Mouse (Mus musculus) heart, embryonic 14.5 days (tissue): Measurements from ENCODE around the gene Mrpl54. TPM values are rescaled to one million over a fixed set of nuclear protein-coding genes. Genes with fewer than 3 reads are reported as not detected.

Source experiments
- ATAC-seq: fragments of 200-750 bp; cut with Nextera tagmentation; 2 replicates; pipeline ENCODE4 v1.8.0; 2017; ENCODE audit warnings: low read depth, moderate TSS enrichment; ENCODE audit not compliant: insufficient number of reproducible peaks, insufficient read depth, low FRiP score
- H3K27ac ChIP-seq, 2 experiments: fragments of 200-500 bp in 1 of 2; fragments of 300-500 bp in 1 of 2; sonication (generic) in 1 of 2; replicated peaks in 1 of 2; 2 replicates each; pipeline ENCODE4 v1.5.1; 2012 to 2014; ENCODE audit warnings: low read depth in 2 of 2, low read length in 2 of 2, control low read depth in 1 of 2, mild to moderate bottlenecking in 1 of 2, mixed read lengths in 1 of 2; ENCODE audit not compliant: control insufficient read depth in 1 of 2, insufficient read depth in 1 of 2
- H3K27me3 ChIP-seq: fragments of 300-500 bp; sonication (generic); 2 replicates; pipeline ENCODE4 v1.6.1; 2014; ENCODE audit warnings: mild to moderate bottlenecking, low read length, control low read depth; ENCODE audit not compliant: control insufficient read depth, insufficient read depth
- H3K36me3 ChIP-seq: fragments of 300-500 bp; sonication (generic); 2 replicates; pipeline ENCODE4 v1.6.1; 2014; ENCODE audit warnings: mild to moderate bottlenecking, control low read depth, low read length, mixed read lengths; ENCODE audit not compliant: control insufficient read depth, insufficient read depth
- H3K4me1 ChIP-seq, 2 experiments: fragments of 200-500 bp in 1 of 2; fragments of 300-500 bp in 1 of 2; sonication (generic) in 1 of 2; 2 replicates each; pipeline ENCODE4 v1.6.1; 2012 to 2014; ENCODE audit warnings: low read length in 2 of 2, control low read depth in 1 of 2, mixed read lengths in 1 of 2; ENCODE audit not compliant: control insufficient read depth in 2 of 2, insufficient read depth in 2 of 2
- H3K4me2 ChIP-seq: fragments of 300-500 bp; sonication (generic); 2 replicates; pipeline ENCODE4 v1.6.1; 2014; ENCODE audit warnings: mild to moderate bottlenecking, low read length
- H3K4me3 ChIP-seq, 2 experiments: fragments of 200-500 bp in 1 of 2; fragments of 300-500 bp in 1 of 2; sonication (generic) in 1 of 2; 2 replicates each; pipeline ENCODE4 v1.5.1; 2012 to 2014; ENCODE audit warnings: low read length in 2 of 2, mild to moderate bottlenecking in 2 of 2, control low read depth in 1 of 2, low read depth in 1 of 2, moderate library complexity in 1 of 2; ENCODE audit not compliant: control insufficient read depth in 1 of 2, insufficient read depth in 1 of 2
- H3K9ac ChIP-seq: fragments of 300-500 bp; sonication (generic); 2 replicates; pipeline ENCODE4 v1.6.1; 2014; ENCODE audit warnings: mild to moderate bottlenecking, low read length
- H3K9me3 ChIP-seq: fragments of 300-500 bp; sonication (generic); 2 replicates; pipeline ENCODE4 v1.6.1; 2016; ENCODE audit warnings: low read length, control low read depth; ENCODE audit not compliant: control insufficient read depth
- WGBS: fragments of 180-500 bp; shearing (Covaris S2); extraction: QIAGEN DNeasy Blood & Tissue Kit; methylation state at CpG from one replicate; pipeline ENCODE4 v1.1.7; 2014; 5-methylcytosine and 5-hydroxymethylcytosine counted together
- polyA plus RNA-seq: library from polyadenylated mRNA; unstranded; fragments of >200 nt; fragmentation: Nextera tagmentation; extraction: Ambion mirVana; gene quantifications from 2 replicates; pipeline ENCODE4 v1.2.1, GENCODE M21; 2014

Mrpl54 gene
- polyA plus RNA-seq, 1 experiment from 2014 or later, result 298 TPM

GRCm38 (mm10) chr10:81287513-81288157, 20.9 kb upstream of the Mrpl54 start:
- Histone ChIP-seq H3K4me3 (no peak overlapping the region), H3K27me3 (peaks cover 64% of the 10 kb centered on the region), H3K36me3 (no peaks in the 10 kb centered on the region), H3K4me2 (no peak overlapping the region), H3K9me3 (no peaks in the 10 kb centered on the region), H3K4me1 (peaks cover 3 to 7% of the 10 kb centered on the region in 2 experiments; a peak in 2 of 4 replicates), H3K27ac (no peak overlapping the region), H3K9ac (no peak overlapping the region)
- 55% methylated on average over 8 of the region's 8 CpGs for WGBS
- no peak for ATAC-seq

- 39% methylated on average over 6 of the region's 6 CpGs for whole genome bisulfite sequencing
- no peak overlapping the region for H3K27ac ChIP-seq
- ATAC-seq, result no peak
These were observed 19.9 kb upstream of the Mrpl54 start for GRCm38 (mm10) chr10:81286586-81286985.

DNA sequence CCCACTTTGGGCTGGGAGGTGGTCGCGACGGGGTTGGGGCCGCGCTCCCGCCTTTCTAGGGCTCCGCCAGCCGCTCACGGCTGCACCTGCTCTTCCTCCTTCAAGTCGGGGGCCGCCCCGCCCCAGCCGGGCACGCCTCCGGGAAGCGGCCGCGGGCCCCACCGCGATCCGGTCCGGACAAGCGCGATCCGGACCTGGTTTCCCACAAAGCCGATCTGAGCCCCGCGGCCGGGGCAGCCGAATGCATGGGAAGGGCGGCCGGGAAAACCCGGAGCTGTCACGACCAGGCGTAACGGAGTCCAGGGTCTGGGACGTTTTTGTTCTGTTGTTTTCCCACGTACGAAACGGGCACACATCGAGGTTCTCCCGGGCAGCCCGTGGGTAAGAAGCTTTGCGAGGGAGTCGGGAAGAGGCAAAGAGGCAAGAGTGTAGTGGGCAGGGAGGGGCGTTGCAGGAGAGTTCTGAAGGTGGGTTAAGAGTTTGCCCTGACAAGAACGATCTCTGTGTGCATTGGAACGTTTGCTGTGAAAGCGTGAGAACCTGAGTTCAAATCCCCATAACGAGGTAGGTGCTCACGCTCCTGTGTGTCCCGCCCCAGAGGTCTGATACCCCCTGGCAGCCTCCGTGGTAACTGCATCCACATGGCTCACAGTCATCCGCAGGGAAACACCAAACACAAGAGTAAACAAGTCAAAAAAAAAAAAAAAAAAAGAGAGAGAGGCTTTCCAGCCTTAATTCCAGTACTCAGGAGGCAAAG, 19.1 kb upstream of the Mrpl54 start:
- Histone ChIP-seq H3K9ac (peak overlapping the region; percentile 64), H3K9me3 (no peaks in the 10 kb centered on the region), H3K27me3 (peaks cover 63% of the 10 kb centered on the region), H3K4me1 (peaks cover 3 to 7% of the 10 kb centered on the region in 2 experiments; a peak in 2 of 4 replicates), H3K4me2 (peak overlapping the region; percentile 84), H3K4me3 (peak overlapping the region; percentile 52 to 54), H3K27ac (no peak overlapping the region), H3K36me3 (no peaks in the 10 kb centered on the region)
- 2% methylated on average over 53 of the region's 54 CpGs for WGBS
- peak; percentile 68 for ATAC-seq

More at GRCm38 (mm10) chr10:81286586-81286985, 19.9 kb upstream of the Mrpl54 start:
- H3K4me2 ChIP-seq, result no peak overlapping the region
- no peak overlapping the region for H3K4me3 ChIP-seq
- peaks cover 3 to 7% of the 10 kb centered on the region in 2 experiments; a peak in 2 of 4 replicates for H3K4me1 ChIP-seq
- no peaks in the 10 kb centered on the region for H3K36me3 ChIP-seq
- no peaks in the 10 kb centered on the region for H3K9me3 ChIP-seq
- H3K27me3 ChIP-seq, result peaks cover 66% of the 10 kb centered on the region
- no peak overlapping the region for H3K9ac ChIP-seq

DNA sequence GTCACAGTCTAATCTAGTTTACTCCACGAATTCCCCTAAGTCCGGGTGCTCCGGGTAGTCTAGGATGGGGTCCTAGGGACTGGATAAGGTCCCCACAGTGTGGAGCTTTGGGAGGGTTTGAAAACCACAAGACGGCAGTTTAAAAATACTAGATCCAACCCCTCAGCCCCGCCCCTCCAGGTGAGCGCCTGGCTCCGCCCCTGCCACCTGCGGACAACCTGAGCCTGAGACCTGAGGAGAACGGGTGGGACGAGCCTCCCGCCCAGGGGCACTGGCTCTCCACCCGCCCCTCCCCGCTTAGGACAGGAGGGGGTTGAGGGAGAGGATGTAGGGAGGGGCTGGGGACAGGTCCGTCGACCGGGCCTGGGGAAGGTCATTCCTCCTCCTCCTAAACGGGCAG, 18.0 kb upstream of the Mrpl54 start:
- ATAC-seq, result no peak
- H3K9me3 ChIP-seq, result no peaks in the 10 kb centered on the region
- peaks cover 63% of the 10 kb centered on the region for H3K27me3 ChIP-seq
- WGBS, result 12% methylated on average over 17 of the region's 17 CpGs
- H3K4me1 ChIP-seq, result peaks cover 3 to 7% of the 10 kb centered on the region in 2 experiments; a peak in 2 of 4 replicates
- H3K27ac ChIP-seq, result no peak overlapping the region
- H3K36me3 ChIP-seq, result no peaks in the 10 kb centered on the region
- H3K9ac ChIP-seq, result no peak overlapping the region
- H3K4me2 ChIP-seq, result peak overlapping the region; percentile 84; the same call in 1 of the 2 replicates
- H3K4me3 ChIP-seq, result peak overlapping the region in 1 of 2 experiments; percentile 52; a peak in 1 of 4 replicates

- H3K9me3 ChIP-seq, result no peaks in the 10 kb centered on the region
- ATAC-seq, result no peak
- no peak overlapping the region for H3K4me3 ChIP-seq
- H3K4me1 ChIP-seq, result peaks cover 6 to 10% of the 10 kb centered on the region in 2 experiments; a peak in 3 of 4 replicates
- WGBS, result 36% methylated on average over 6 of the region's 6 CpGs
- peaks cover 63% of the 10 kb centered on the region for H3K27me3 ChIP-seq
- H3K27ac ChIP-seq, result no peak overlapping the region
- no peak overlapping the region for H3K4me2 ChIP-seq
- no peaks in the 10 kb centered on the region for H3K36me3 ChIP-seq
- H3K9ac ChIP-seq, result no peak overlapping the region
These were observed 17.5 kb upstream of the Mrpl54 start for GRCm38 (mm10) chr10:81284189-81284588.

DNA sequence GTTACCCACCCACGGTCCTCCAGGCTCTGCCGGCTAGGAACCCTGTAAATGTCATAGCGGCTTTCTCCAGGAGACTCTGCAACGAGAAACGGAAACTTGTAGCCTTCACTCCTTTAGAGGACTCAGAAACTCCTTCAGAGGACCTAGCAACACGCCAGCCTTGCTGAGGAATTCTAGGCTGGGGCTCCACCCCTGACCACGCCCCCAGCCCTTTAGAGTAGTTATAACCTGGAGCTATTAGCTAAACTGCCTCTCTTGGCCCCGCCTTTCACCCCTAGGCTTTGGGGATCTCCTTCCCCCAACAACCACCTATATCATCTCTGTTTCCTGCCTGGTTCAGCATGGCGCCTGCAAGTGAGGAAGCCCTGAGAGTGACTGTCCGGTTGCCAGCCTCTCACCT, 12.8 kb upstream of the Mrpl54 start:
- Histone ChIP-seq H3K9me3 (no peaks in the 10 kb centered on the region), H3K9ac (no peak overlapping the region), H3K4me1 (peaks cover 3 to 5% of the 10 kb centered on the region in 2 experiments; a peak in 2 of 4 replicates), H3K27me3 (peaks cover 45% of the 10 kb centered on the region), H3K4me2 (no peak overlapping the region), H3K36me3 (no peaks in the 10 kb centered on the region), H3K27ac (no peak overlapping the region), H3K4me3 (no peak overlapping the region)
- WGBS, result 26% methylated on average over 10 of the region's 10 CpGs
- no peak for ATAC-seq

DNA sequence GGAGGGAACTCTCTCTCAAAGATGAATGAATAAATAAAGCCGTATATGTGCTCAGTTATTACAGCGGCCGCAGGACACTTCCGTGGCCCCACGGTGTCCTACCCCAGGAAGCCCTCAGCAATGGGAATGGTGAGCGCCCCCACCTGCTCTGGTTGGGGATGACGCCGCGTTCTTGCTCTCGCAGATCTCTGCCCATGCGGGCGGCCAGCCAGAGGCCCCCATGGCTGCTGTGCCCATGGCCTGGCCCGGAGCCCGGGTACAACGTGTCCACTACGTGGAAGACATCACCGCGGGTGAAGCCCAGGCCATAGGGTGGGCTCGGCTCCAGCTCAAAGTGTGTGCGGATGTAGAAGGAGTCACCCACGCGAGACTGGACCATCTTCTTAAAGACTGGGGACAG, 10.9 kb upstream of the Mrpl54 start:
- Histone ChIP-seq H3K4me2 (no peak overlapping the region), H3K27me3 (peaks cover 27% of the 10 kb centered on the region), H3K27ac (no peak overlapping the region), H3K36me3 (peaks cover 13% of the 10 kb centered on the region), H3K9me3 (no peaks in the 10 kb centered on the region), H3K9ac (no peak overlapping the region), H3K4me1 (peaks cover 3 to 5% of the 10 kb centered on the region in 2 experiments; a peak in 2 of 4 replicates), H3K4me3 (no peak overlapping the region)
- no peak for ATAC-seq
- WGBS, result 68% methylated on average over 22 of the region's 22 CpGs
